Mouse (Mus musculus) stomach, postnatal 0 days (tissue): ENCODE measurements around the gene Atg2b.

Experiments
- CTCF ChIP-seq: IDR thresholded peaks from 2 replicates; pipeline ENCODE4 v1.5.1; 2016; ENCODE audit warnings: antibody characterized with exemption, low read depth, mild to moderate bottlenecking, moderate library complexity
- EP300 ChIP-seq: optimal IDR thresholded peaks from 2 replicates; pipeline ENCODE3; 2016; ENCODE audit warnings: antibody characterized with exemption

- TF ChIP-seq CTCF, result no peak
- no peak for TF ChIP-seq EP300
These were observed 113.1 kb downstream of the Atg2b start for GRCm38 (mm10) chr12:105571867-105572266.
